Mouse (Mus musculus): ENCODE measurements around the gene Them4. TPM values are rescaled to one million over a fixed set of nuclear protein-coding genes. Genes with fewer than 3 reads are reported as not detected.

Them4 gene
- total and polyA plus RNA-seq, 3 experiments, result 0.81 to 1.4 TPM; not detected in 1

DNA sequence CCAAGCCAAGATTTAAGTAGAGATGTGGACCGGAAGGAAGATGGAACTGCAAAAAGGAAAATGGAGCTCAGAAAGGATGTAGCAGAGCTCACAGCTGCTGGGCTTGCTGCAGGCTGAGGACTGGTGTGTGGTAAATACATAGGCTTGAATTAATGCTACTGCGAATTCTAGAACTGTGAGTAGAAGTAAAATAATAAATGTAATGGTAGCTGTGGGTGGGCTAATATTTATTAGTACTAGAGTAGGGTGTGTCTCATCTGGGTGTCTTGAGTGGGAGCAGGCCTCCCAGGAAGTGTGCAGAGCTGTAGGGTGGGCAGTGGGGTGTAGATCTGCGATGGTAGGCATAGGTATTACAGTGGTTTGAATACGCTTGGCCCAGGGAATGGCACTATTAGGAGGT, 24.6 kb downstream of the Them4 start:
- H3K27ac ChIP-seq (ENCODE audit: control insufficient read depth, low read depth, low read length), result no peak overlapping the region
- peaks cover 0 to 9% of the 10 kb centered on the region in 2 experiments; a peak in 3 of 4 replicates for H3K27me3 ChIP-seq (ENCODE audit: control insufficient read depth in 1 of 2, insufficient read depth in 2 of 2, low read length in 2 of 2)
- TF ChIP-seq GABPA (IDR thresholded peaks at IDR 0.05; ENCODE audit: low read depth, low read length), result no peak
- TF ChIP-seq MYB (IDR thresholded peaks at IDR 0.05; ENCODE audit: low read depth, low read length), result no peak
- TF ChIP-seq KAT2A (conservative IDR thresholded peaks at IDR 0.05; ENCODE audit: low read depth, low read length), result no peak
- TF ChIP-seq MEF2A (IDR thresholded peaks at IDR 0.05; ENCODE audit: extremely low read depth, insufficient replicate concordance, low read depth, low read length, poor library complexity, severe bottlenecking), result no peak
- TF ChIP-seq RCOR1 (IDR thresholded peaks at IDR 0.05; ENCODE audit: low read depth, low read length), result no peak
- TF ChIP-seq ELF1 (IDR thresholded peaks at IDR 0.05; ENCODE audit: low read depth, low read length), result no peak
- TF ChIP-seq ZMIZ1 (IDR thresholded peaks at IDR 0.05; ENCODE audit: low read depth, low read length), result no peak
- no peak for DNase-seq (ENCODE audit: low read depth, low spot score)
- no peaks in the 10 kb centered on the region for H3K79me2 ChIP-seq (ENCODE audit: control insufficient read depth, insufficient read depth, low read length, poor library complexity)
- H3K4me1 ChIP-seq (ENCODE audit: control insufficient read depth in 1 of 2, insufficient read depth in 2 of 2, low read length in 2 of 2), result no peaks in the 10 kb centered on the region
- no peak overlapping the region for H3K4me3 ChIP-seq (ENCODE audit: control insufficient read depth in 1 of 2, insufficient read depth in 1 of 2, low read depth in 2 of 2, low read length in 2 of 2)
- H3K36me3 ChIP-seq (ENCODE audit: control insufficient read depth in 1 of 2, insufficient read depth in 2 of 2, low read length in 2 of 2), result no peaks in the 10 kb centered on the region
- H3K9ac ChIP-seq (ENCODE audit: control insufficient read depth, low read depth, low read length, poor library complexity, severe bottlenecking), result no peak overlapping the region
- no peaks in the 10 kb centered on the region for H3K9me3 ChIP-seq (replicated peaks; ENCODE audit: insufficient read depth, low read length)

DNA sequence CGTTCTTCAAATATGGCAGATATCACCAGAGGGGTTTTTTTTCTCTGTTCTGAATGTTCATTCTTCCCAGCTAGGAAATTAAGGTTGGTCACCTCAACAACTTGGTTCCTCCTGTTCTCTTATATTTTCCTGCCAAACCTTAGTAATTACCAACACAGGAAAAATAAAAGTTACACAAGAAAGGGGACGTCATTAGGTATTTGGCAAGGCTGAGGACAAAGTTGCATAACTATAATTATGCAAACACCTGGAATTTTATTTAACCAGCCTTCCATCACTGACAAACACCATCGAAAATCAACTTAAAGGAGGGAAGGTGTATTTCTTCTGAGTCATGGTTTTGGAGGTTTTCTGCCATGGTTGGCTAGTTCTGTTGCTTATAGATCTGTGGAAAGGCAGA, 28.6 kb downstream of the Them4 start:
- H3K9me3 ChIP-seq (replicated peaks; ENCODE audit: insufficient read depth, low read length), result no peaks in the 10 kb centered on the region
- H3K9ac ChIP-seq (ENCODE audit: control insufficient read depth, low read depth, low read length, poor library complexity, severe bottlenecking), result no peak overlapping the region
- peaks cover 9 to 11% of the 10 kb centered on the region in 2 experiments; a peak in 3 of 4 replicates for H3K27me3 ChIP-seq (ENCODE audit: control insufficient read depth in 1 of 2, insufficient read depth in 2 of 2, low read length in 2 of 2)
- no peak overlapping the region for H3K27ac ChIP-seq (ENCODE audit: control insufficient read depth, low read depth, low read length)
- H3K79me2 ChIP-seq (ENCODE audit: control insufficient read depth, insufficient read depth, low read length, poor library complexity), result no peaks in the 10 kb centered on the region
- no peaks in the 10 kb centered on the region for H3K36me3 ChIP-seq (ENCODE audit: control insufficient read depth in 1 of 2, insufficient read depth in 2 of 2, low read length in 2 of 2)
- no peak overlapping the region for H3K4me3 ChIP-seq (ENCODE audit: control insufficient read depth in 1 of 2, insufficient read depth in 1 of 2, low read depth in 2 of 2, low read length in 2 of 2)
- H3K4me1 ChIP-seq (ENCODE audit: control insufficient read depth in 1 of 2, insufficient read depth in 2 of 2, low read length in 2 of 2), result no peaks in the 10 kb centered on the region
- TF ChIP-seq TAL1 (IDR thresholded peaks at IDR 0.05; ENCODE audit: low read length) (no peak), MYC (IDR thresholded peaks at IDR 0.05; ENCODE audit: low read depth, low read length) (no peak), POLR2AphosphoS5 (IDR thresholded peaks at IDR 0.05; ENCODE audit: borderline replicate concordance, low read depth, low read length) (no peak), ETS1 (IDR thresholded peaks at IDR 0.05; ENCODE audit: low read depth, low read length) (no peak), MAX (IDR thresholded peaks at IDR 0.05; ENCODE audit: low read length) (no peak), ZC3H11A (IDR thresholded peaks at IDR 0.05; ENCODE audit: low read depth, low read length) (no peak), UBTF (IDR thresholded peaks at IDR 0.05; ENCODE audit: borderline replicate concordance, insufficient read depth, low read depth, low read length) (no peak), MAZ (IDR thresholded peaks at IDR 0.05; ENCODE audit: low read depth, low read length) (no peak), MYB (IDR thresholded peaks at IDR 0.05; ENCODE audit: low read depth, low read length) (no peak), JUND (IDR thresholded peaks at IDR 0.05; ENCODE audit: low read depth, low read length) (no peak), USF2 (IDR thresholded peaks at IDR 0.05; ENCODE audit: borderline replicate concordance in 1 of 2, insufficient read depth in 1 of 2, low read depth in 1 of 2, low read length in 2 of 2) (no peak), NRF1 (IDR thresholded peaks at IDR 0.05; ENCODE audit: insufficient read depth, low read depth, low read length, poor library complexity, severe bottlenecking) (no peak)
- DNase-seq (ENCODE audit: low read depth, low spot score), result no peak

Data from MEL (cell line).